Mouse (Mus musculus) kidney, embryonic 15.5 days (tissue): ENCODE results near the gene Pa2g4. TPM values are rescaled to one million over a fixed set of nuclear protein-coding genes. Genes with fewer than 3 reads are reported as not detected.

ENCODE experiments used
- ATAC-seq: fragments of 200-750 bp; cut with Nextera tagmentation; replicated peaks from 2 replicates; pipeline ENCODE4 v1.8.0; 2017; ENCODE audit warnings: moderate TSS enrichment; ENCODE audit not compliant: low FRiP score
- H3K27ac ChIP-seq: fragments of 300-500 bp; sonication (generic); 2 replicates; pipeline ENCODE4 v1.5.1; 2015; ENCODE audit warnings: mild to moderate bottlenecking, inconsistent platforms
- H3K27me3 ChIP-seq: fragments of 300-500 bp; sonication (generic); 2 replicates; pipeline ENCODE4 v1.6.1; 2015; ENCODE audit warnings: inconsistent platforms
- H3K36me3 ChIP-seq: fragments of 300-500 bp; sonication (generic); 2 replicates; pipeline ENCODE4 v1.6.1; 2015; ENCODE audit warnings: inconsistent platforms
- H3K4me1 ChIP-seq: fragments of 300-500 bp; sonication (generic); 2 replicates; pipeline ENCODE4 v1.6.1; 2015; ENCODE audit warnings: inconsistent platforms
- H3K4me2 ChIP-seq: fragments of 300-500 bp; sonication (generic); 2 replicates; pipeline ENCODE4 v1.6.1; 2015; ENCODE audit warnings: moderate library complexity, mild to moderate bottlenecking, inconsistent platforms
- H3K4me3 ChIP-seq: fragments of 300-500 bp; sonication (generic); replicated peaks from 2 replicates; pipeline ENCODE4 v1.5.1; 2015; ENCODE audit warnings: mild to moderate bottlenecking, inconsistent platforms
- H3K9ac ChIP-seq: fragments of 300-500 bp; sonication (generic); 2 replicates; pipeline ENCODE4 v1.6.1; 2015; ENCODE audit warnings: mild to moderate bottlenecking, inconsistent platforms
- H3K9me3 ChIP-seq: fragments of 300-500 bp; sonication (generic); replicated peaks from 2 replicates; pipeline ENCODE4 v1.6.1; 2016; ENCODE audit warnings: inconsistent platforms
- WGBS: fragments of 180-500 bp; shearing (Covaris S2); methylation state at CpG from one replicate; pipeline ENCODE4 v1.1.7; 2015; ENCODE audit warnings: mixed read lengths; 5-methylcytosine and 5-hydroxymethylcytosine counted together
- polyA plus RNA-seq: library from polyadenylated mRNA; unstranded; fragments of >200 nt; fragmentation: Nextera tagmentation; extraction: Ambion mirVana; gene quantifications from 2 replicates; pipeline ENCODE4 v1.2.1, GENCODE M21; 2015

Gene Pa2g4
- polyA plus RNA-seq, 1 experiment from 2014 or later: 205 TPM

DNA sequence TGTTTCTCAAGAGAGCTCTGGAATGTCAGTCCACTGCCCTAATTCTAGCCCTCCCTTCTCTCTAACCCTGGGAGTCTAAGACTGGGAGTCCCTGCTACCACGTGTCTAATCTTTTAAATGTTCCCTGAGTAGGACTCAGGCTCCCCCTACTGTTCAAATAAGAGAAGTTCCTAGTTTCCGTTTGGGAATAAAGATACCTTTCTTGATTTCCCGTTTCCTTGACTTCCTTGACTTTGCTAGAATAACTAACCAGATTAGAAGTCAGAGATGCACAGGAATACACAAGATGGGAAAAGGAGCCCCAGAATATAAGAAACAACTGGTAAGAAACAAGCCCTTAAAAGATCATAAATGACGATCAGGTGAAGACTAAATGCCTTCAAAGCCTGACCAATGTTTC, 19.4 kb downstream of the Pa2g4 start:
- Histone ChIP-seq H3K27ac (peak overlapping the region; percentile 95), H3K27me3 (no peaks in the 10 kb centered on the region), H3K36me3 (peaks cover 43% of the 10 kb centered on the region), H3K9me3 (no peaks in the 10 kb centered on the region), H3K4me3 (peak overlapping the region; percentile 75), H3K9ac (peak overlapping the region; percentile 70), H3K4me2 (peak overlapping the region; percentile 84), H3K4me1 (peaks cover 23% of the 10 kb centered on the region)
- ATAC-seq: no peak
- WGBS: 13% methylated on average over 4 of the region's 4 CpGs

DNA sequence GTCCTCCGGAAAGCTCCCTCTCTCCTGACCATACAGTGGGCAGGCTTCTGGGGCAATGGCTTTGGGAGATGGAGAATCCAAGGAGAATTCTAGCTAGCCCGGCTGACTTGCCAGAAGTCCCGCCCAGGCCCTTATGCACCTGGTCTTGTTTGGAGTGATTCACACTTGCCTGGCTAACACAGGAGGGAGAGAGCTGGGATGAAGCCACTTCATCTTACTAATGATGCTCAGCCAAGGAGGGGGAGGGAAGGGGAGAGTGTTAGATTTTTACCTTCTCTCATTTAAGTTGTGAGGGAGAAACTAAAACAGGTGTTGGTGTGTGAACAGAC, 20.3 kb downstream of the Pa2g4 start:
- Histone ChIP-seq H3K27me3 (no peaks in the 10 kb centered on the region), H3K4me3 (0 out of 2 replicates have a peak overlapping the region, but pooled peaks have one; percentile 75), H3K4me1 (peaks cover 23% of the 10 kb centered on the region), H3K27ac (no peak overlapping the region), H3K36me3 (peaks cover 44% of the 10 kb centered on the region), H3K9ac (no peak overlapping the region), H3K4me2 (no peak overlapping the region), H3K9me3 (no peaks in the 10 kb centered on the region)
- ATAC-seq: no peak
- 71% methylated on average over 3 of the region's 3 CpGs for WGBS

DNA sequence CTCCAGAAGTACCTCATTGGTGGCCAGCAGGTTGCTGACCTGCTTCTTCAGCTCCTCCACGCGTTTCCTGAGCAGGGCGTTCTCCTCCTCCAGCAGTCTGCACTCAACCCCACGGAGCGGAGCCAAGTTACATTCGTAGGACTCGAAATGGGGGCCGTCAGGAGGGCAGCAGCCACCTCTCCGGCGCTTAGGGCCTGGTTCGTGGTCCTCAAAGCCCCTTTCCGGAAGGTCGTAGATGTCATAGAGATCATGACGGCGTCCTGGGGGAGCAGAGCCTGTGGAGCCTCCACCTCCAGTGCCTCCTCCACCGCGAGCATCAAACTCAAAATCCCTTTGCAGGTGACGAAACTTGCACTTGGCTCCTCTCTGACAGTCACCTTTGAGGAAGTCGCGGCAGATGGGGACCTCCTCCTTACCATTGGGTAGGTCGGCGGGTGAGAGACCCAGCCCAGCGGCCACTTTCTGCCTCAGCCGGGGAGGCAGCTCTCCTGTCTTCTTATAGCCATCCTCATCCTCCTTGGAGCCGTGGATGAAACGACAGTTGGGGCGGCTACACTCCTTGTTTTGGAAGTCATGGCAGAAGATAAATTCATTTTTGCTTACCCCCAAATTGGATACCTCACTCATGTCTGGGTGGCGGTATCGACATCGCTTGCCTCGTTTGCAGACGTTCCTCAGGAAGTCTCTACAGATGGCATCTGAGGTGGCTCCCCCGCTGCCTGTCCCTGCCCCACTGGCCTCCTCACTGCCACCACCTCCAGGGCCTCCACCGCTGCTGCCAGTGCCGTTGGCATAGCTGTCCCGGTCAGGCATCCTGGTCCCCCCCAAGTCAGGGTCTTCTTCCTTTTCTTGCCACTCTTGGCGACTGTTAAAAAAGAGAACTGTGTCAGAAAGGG, 20.9 kb downstream of the Pa2g4 start:
- Histone ChIP-seq H3K27ac (no peak overlapping the region), H3K9ac (no peak overlapping the region), H3K9me3 (no peaks in the 10 kb centered on the region), H3K4me1 (peaks cover 23% of the 10 kb centered on the region), H3K27me3 (no peaks in the 10 kb centered on the region), H3K4me2 (no peak overlapping the region), H3K36me3 (peaks cover 44% of the 10 kb centered on the region), H3K4me3 (no peak overlapping the region)
- ATAC-seq: no peak
- 94% methylated on average over 37 of the region's 37 CpGs for WGBS

DNA sequence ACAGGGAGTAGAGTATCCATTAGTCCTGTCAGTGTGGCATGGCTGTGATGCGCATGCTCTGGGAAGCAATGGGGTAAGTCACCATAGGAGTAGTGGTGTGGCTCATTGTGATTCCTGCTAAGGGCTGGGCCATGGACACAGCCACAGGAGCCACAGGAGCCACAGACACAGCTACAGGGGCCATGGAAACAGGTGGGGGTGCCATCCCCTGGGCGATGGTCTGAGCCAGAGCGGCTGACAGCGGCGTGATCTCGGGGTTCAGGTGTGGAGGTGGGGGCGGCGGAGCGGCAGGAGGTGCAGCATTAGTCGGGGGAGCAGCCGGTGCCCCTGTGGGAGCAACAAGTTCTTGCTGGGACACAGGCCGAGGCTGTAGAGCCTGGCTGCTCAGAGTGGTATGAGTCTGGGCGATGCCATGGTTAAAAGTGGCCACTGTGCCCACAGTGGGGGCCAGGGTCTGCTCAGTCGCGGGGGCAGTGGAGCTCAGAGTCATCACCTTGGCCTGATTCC, 21.6 kb downstream of the Pa2g4 start:
- Histone ChIP-seq H3K4me3 (no peak overlapping the region), H3K27ac (no peak overlapping the region), H3K27me3 (no peaks in the 10 kb centered on the region), H3K4me2 (no peak overlapping the region), H3K36me3 (peaks cover 44% of the 10 kb centered on the region), H3K9ac (no peak overlapping the region), H3K9me3 (no peaks in the 10 kb centered on the region), H3K4me1 (peaks cover 20% of the 10 kb centered on the region)
- WGBS: 93% methylated on average over 15 of the region's 15 CpGs
- ATAC-seq: no peak

DNA sequence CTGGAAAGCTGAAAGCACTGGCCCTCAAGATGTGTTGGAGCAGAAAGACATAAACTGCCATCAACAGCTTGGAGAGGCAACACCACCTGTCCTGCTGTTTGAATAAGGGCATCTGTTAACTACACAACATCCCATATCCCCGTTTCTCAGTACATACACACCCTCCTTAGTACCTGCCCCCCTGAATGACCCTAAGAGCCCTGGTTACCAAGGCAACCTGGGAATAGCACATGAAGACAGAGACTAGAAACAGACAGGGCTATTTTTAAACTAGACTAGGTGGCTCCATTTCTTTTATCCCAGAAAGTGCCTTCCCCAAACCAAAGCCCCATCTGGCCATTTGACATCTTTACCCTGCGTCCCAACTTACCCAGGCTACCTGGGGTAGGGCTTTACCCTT, 22.7 kb downstream of the Pa2g4 start:
- WGBS: 68% methylated on average over 2 of the region's 2 CpGs
- H3K4me1 ChIP-seq: peaks cover 20% of the 10 kb centered on the region
- no peak overlapping the region for H3K9ac ChIP-seq
- no peak overlapping the region for H3K4me2 ChIP-seq
- no peak overlapping the region for H3K4me3 ChIP-seq
- no peaks in the 10 kb centered on the region for H3K27me3 ChIP-seq
- no peaks in the 10 kb centered on the region for H3K9me3 ChIP-seq
- H3K27ac ChIP-seq: no peak overlapping the region
- ATAC-seq: no peak
- H3K36me3 ChIP-seq: peaks cover 44% of the 10 kb centered on the region

DNA sequence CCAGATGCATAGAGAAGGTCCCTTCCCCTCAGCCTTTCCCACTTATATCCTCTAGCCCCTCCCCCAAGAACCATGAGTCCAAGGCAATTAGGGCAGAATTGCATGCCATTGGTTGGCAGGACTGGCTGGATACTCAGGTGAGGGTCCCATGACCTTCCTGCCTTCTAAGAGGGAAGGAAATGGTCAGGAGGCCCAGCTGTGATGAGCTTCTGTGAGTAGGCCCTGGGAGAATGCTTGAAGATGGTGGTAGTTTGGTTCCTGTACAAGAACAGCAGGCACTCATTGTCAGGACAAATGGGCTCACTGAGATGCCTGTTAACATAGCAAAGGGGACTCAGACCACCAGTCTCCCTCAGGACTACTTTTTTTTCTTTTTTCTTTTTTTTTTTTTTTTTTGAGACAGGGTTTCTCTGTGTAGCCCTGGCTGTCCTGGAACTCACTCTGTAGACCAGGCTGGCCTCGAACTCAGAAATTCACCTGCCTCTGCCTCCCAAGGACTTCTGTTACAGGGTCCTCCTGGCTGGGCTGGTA, 27.4 kb downstream of the Pa2g4 start:
- H3K27me3 ChIP-seq: no peaks in the 10 kb centered on the region
- ATAC-seq: no peak
- no peak overlapping the region for H3K27ac ChIP-seq
- H3K9ac ChIP-seq: no peak overlapping the region
- no peaks in the 10 kb centered on the region for H3K9me3 ChIP-seq
- peaks cover 14% of the 10 kb centered on the region for H3K4me1 ChIP-seq
- 88% methylated on average over 1 of the region's 1 CpGs for WGBS
- no peak overlapping the region for H3K4me2 ChIP-seq
- H3K36me3 ChIP-seq: peaks cover 18% of the 10 kb centered on the region
- H3K4me3 ChIP-seq: no peak overlapping the region

DNA sequence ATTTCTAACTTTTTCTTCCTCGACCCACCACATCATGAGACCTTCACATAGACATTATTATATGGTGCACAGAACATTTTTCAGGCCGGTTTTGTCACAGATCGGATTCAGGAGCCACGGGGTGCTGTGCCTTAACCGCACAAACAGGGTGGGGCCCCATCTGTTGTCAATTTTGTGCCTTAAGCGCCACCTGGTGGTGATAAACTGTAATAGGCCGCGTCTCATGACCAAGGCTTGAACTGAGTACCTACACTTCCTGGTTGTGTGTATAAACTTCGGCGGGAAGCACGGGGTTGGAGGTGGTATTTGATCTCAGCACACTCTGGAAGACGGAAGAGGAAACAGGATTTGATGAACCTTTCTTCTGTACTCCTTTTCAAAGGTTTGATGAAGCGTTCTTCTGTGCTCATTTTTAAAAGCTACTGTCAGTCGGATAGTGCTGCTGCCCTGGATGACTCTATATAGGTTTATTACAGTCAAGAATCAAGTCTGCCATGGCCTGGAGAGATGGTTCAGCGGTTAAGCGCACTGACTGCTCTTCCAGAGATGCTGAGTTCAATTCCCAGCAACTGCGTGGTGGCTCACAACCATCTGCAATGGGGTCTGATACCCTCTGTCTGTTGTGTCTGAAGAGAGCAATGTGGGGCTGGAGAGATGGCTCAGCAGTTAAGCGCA, 29.4 kb downstream of the Pa2g4 start:
- Histone ChIP-seq H3K4me3 (peak overlapping the region; percentile 23), H3K27ac (peak overlapping the region; percentile 56), H3K4me2 (peak overlapping the region; percentile 47), H3K27me3 (no peaks in the 10 kb centered on the region), H3K9me3 (no peaks in the 10 kb centered on the region), H3K9ac (no peak overlapping the region), H3K36me3 (peaks cover 1% of the 10 kb centered on the region; the same call in 1 of the 2 replicates), H3K4me1 (peaks cover 11% of the 10 kb centered on the region)
- 15% methylated on average over 18 of the region's 18 CpGs for WGBS
- peak; percentile 93 for ATAC-seq

DNA sequence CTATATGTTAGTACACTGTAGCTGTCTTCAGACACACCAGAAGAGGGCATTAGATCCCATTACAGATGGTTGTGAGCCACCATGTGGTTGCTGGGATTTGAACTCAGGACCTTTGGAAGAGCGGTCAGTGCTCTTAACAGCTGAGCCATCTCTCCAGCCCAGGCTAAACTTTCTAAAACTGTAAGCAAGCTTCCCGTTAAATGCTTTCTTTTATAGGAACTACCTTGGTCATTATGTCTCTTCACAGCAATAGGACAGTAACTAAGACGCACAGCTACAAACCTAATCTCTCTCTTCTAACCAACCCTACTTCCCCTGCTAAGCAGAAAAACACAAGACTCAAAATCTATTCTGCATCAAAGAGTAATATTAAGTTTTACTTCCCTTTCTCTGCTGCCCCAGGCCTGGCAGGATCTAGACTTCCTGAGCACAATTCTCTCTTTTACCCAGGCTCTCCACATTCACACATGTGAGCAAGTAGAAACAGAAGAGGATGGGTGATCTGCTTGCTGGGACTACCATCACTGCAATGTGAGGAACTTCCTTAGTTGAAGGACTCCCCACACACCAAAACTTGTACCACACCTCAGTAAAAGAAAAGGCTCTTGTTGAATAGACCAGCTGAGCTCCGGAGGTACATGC, 30.0 kb downstream of the Pa2g4 start:
- Histone ChIP-seq H3K4me2 (peak overlapping the region; percentile 47), H3K4me3 (peak overlapping the region; percentile 23), H3K27ac (peak overlapping the region; percentile 56; the same call in 1 of the 2 replicates), H3K27me3 (no peaks in the 10 kb centered on the region), H3K4me1 (peaks cover 11% of the 10 kb centered on the region), H3K9ac (no peak overlapping the region), H3K9me3 (no peaks in the 10 kb centered on the region), H3K36me3 (no peaks in the 10 kb centered on the region)
- ATAC-seq: 0 out of 2 replicates have a peak, but pooled peaks have one; percentile 13
- 67% methylated on average over 4 of the region's 4 CpGs for WGBS

DNA sequence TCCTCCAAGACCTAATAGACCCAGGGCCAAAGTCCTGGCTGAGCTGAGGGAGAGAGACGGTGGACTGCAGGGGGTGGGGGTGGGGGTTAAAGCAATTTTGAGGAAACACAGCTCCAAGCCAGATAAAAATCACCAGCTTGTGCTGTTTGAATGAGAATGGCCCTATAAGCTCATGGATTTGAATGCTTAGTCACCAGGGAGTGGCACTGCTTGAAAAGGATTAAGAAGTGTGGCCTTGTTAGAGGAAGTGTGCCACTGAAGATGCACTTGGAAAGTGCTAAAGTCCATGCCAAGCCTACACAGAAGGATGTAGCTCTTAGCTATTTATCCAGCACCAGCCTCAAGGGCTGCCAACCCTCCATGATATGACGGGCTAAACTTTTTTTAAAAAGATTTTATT, 30.6 kb downstream of the Pa2g4 start:
- Histone ChIP-seq H3K36me3 (no peaks in the 10 kb centered on the region), H3K27me3 (no peaks in the 10 kb centered on the region), H3K27ac (no peak overlapping the region), H3K9ac (no peak overlapping the region), H3K4me2 (no peak overlapping the region), H3K4me1 (peaks cover 11% of the 10 kb centered on the region), H3K9me3 (no peaks in the 10 kb centered on the region), H3K4me3 (no peak overlapping the region)
- no peak for ATAC-seq
- WGBS: 75% methylated on average over 2 of the region's 2 CpGs

DNA sequence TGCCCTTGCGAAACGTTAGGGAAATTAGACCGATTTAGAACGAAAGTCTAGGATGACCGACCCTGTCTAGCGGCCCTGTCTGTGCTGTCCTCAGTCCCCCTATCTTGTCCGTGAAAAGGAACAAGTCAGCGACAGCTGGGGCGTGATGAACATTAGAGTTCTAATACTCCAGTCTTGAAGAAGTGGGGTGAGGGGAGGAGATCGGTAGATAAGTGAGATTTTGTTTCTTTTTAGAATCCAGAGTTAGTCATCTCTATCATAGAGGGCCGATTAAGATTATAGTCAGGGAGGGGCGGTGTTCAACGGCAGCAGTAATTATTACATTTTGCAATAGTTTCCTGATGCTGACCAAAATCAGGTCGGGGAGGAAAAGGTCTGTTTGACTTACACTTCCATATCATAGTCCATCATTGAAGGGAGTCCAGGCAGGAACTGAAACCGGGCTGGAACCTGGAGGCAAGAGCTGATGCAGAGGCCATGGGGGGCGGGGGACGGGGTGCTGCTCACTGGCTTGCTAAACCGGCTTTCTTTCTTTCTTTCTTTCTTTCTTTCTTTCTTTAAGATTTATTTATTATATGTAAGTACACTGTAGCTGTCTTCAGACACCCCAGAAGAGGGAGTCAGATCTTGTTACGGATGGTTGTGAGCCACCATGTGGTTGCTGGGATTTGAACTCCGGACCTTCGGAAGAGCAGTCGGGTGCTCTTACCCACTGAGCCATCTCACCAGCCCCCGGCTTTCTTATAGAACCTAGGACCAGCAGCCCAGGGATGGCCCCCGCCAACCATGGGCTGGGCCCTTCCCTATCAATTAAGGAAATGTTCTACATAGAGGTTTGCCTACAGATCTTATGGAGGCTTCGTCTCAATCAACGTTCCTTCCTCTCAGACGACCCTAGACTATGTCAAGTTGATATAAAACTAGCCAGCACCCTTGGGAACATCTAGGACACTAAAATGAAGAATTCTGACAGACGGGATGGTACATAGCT, 39.1 kb downstream of the Pa2g4 start:
- H3K4me1 ChIP-seq: peaks cover 18% of the 10 kb centered on the region
- 26% methylated on average over 28 of the region's 28 CpGs for WGBS
- ATAC-seq: no peak
- H3K4me3 ChIP-seq: peak overlapping the region; percentile 90
- peaks cover 17% of the 10 kb centered on the region for H3K27me3 ChIP-seq
- peaks cover 7% of the 10 kb centered on the region; the same call in 1 of the 2 replicates for H3K36me3 ChIP-seq
- H3K9ac ChIP-seq: peak overlapping the region; percentile 38
- no peaks in the 10 kb centered on the region for H3K9me3 ChIP-seq
- peak overlapping the region; percentile 100 for H3K4me2 ChIP-seq
- H3K27ac ChIP-seq: peak overlapping the region; percentile 85
